Mouse (Mus musculus) forebrain, embryonic 14.5 days (tissue): ENCODE data around the gene Rad51b. TPM values are rescaled to one million over a fixed set of nuclear protein-coding genes. Genes with fewer than 3 reads are reported as not detected.

ENCODE experiments used
- ATAC-seq: fragments of 200-750 bp; cut with Nextera tagmentation; 2 replicates; pipeline ENCODE4 v1.8.0; 2017; ENCODE audit warnings: mild to moderate bottlenecking, moderate library complexity
- DNase-seq: peaks from one replicate; pipeline ENCODE4 v3.0.0-alpha.2; 2015; ENCODE audit warnings: low spot score
- H3K27ac ChIP-seq: fragments of 300-500 bp; sonication (generic); 2 replicates; pipeline ENCODE4 v1.5.1; 2014; ENCODE audit warnings: low read depth, mild to moderate bottlenecking, control low read depth, low read length, moderate library complexity
- H3K27me3 ChIP-seq: fragments of 300-500 bp; sonication (generic); replicated peaks from 2 replicates; pipeline ENCODE4 v1.6.1; 2014; ENCODE audit warnings: low read length, control low read depth, mixed read lengths; ENCODE audit not compliant: control insufficient read depth, insufficient read depth
- H3K36me3 ChIP-seq: fragments of 300-500 bp; sonication (generic); 2 replicates; pipeline ENCODE4 v1.6.1; 2014; ENCODE audit warnings: low read length, control low read depth; ENCODE audit not compliant: control insufficient read depth, insufficient read depth
- H3K4me1 ChIP-seq: fragments of 300-500 bp; sonication (generic); 2 replicates; pipeline ENCODE4 v1.6.1; 2014; ENCODE audit warnings: antibody characterized with exemption, low read length, control low read depth; ENCODE audit not compliant: control insufficient read depth, insufficient read depth
- H3K4me2 ChIP-seq: fragments of 300-500 bp; sonication (generic); 2 replicates; pipeline ENCODE4 v1.6.1; 2014; ENCODE audit warnings: mild to moderate bottlenecking, control low read depth, low read length
- H3K4me3 ChIP-seq: fragments of 300-500 bp; sonication (generic); 2 replicates; pipeline ENCODE4 v1.5.1; 2014; ENCODE audit warnings: low read depth, low read length, control low read depth
- H3K9ac ChIP-seq: fragments of 300-500 bp; sonication (generic); 2 replicates; pipeline ENCODE4 v1.6.1; 2014; ENCODE audit warnings: mild to moderate bottlenecking, low read length, control low read depth, moderate library complexity
- H3K9me3 ChIP-seq: fragments of 300-500 bp; sonication (generic); replicated peaks from 2 replicates; pipeline ENCODE4 v1.6.1; 2016; ENCODE audit warnings: low read length, control low read depth, mixed read lengths; ENCODE audit not compliant: control insufficient read depth
- WGBS: fragments of 180-500 bp; shearing (Covaris S2); extraction: QIAGEN DNeasy Blood & Tissue Kit; methylation state at CpG from one replicate; pipeline ENCODE4 v1.1.7; 2014; 5-methylcytosine and 5-hydroxymethylcytosine counted together
- polyA plus RNA-seq: library from polyadenylated mRNA; unstranded; fragments of >200 nt; fragmentation: Nextera tagmentation; extraction: Ambion mirVana; gene quantifications from 2 replicates; pipeline ENCODE4 v1.2.1, GENCODE M21; 2014

Gene Rad51b
- polyA plus RNA-seq, 1 experiment from 2014 or later, result 3.5 TPM

GRCm38 (mm10) chr12:79292874-79293273 is 4.2 kb upstream of the Rad51b start:
- Histone ChIP-seq H3K9me3 (no peaks in the 10 kb centered on the region), H3K9ac (no peak overlapping the region), H3K4me3 (no peak overlapping the region), H3K27me3 (no peaks in the 10 kb centered on the region), H3K36me3 (peaks cover 20% of the 10 kb centered on the region), H3K27ac (no peak overlapping the region), H3K4me2 (no peak overlapping the region), H3K4me1 (peaks cover 4% of the 10 kb centered on the region)
- DNase-seq, result no peak
- no peak for ATAC-seq
- WGBS, result 85% methylated on average over 6 of the region's 6 CpGs

GRCm38 (mm10) chr12:79296126-79296816 is 811 bp upstream of the Rad51b start, which contains the start of gene Zfyve26:
Zfyve26 (minus strand) TSS chr12:79296304.
- no peaks in the 10 kb centered on the region for H3K27me3 ChIP-seq
- H3K36me3 ChIP-seq, result peaks cover 8% of the 10 kb centered on the region; the same call in 1 of the 2 replicates
- under 1% methylated on average over 29 of the region's 29 CpGs for WGBS
- peak within 1 kb of the TSS; percentile 72 for H3K9ac ChIP-seq
- H3K4me2 ChIP-seq, result peak within 1 kb of the TSS; percentile 84
- H3K4me3 ChIP-seq, result peak within 1 kb of the TSS; percentile 61
- peak; percentile 98 for ATAC-seq
- H3K27ac ChIP-seq, result peak within 1 kb of the TSS; percentile 40; the same call in 1 of the 2 replicates
- H3K9me3 ChIP-seq, result no peaks in the 10 kb centered on the region
- peaks cover 4% of the 10 kb centered on the region for H3K4me1 ChIP-seq
- peak; percentile 99 for DNase-seq

GRCm38 (mm10) chr12:79297884-79298636 is 978 bp downstream of the Rad51b start:
- H3K27me3 ChIP-seq, result no peaks in the 10 kb centered on the region
- peaks cover 4% of the 10 kb centered on the region; the same call in 1 of the 2 replicates for H3K36me3 ChIP-seq
- WGBS, result 14% methylated on average over 15 of the region's 15 CpGs
- H3K4me3 ChIP-seq, result peak overlapping the region; percentile 61
- peak overlapping the region; percentile 50 for H3K9ac ChIP-seq
- ATAC-seq, result no peak
- no peak for DNase-seq
- H3K9me3 ChIP-seq, result no peaks in the 10 kb centered on the region
- H3K4me2 ChIP-seq, result peak overlapping the region; percentile 84
- H3K27ac ChIP-seq, result no peak overlapping the region
- peaks cover 4% of the 10 kb centered on the region for H3K4me1 ChIP-seq

- no peak overlapping the region for H3K27ac ChIP-seq
- WGBS, result 86% methylated on average over 9 of the region's 9 CpGs
- ATAC-seq (no peak), DNase-seq (peak; percentile 7)
- no peaks in the 10 kb centered on the region for H3K36me3 ChIP-seq
- no peak overlapping the region for H3K4me3 ChIP-seq
- no peak overlapping the region for H3K4me2 ChIP-seq
- H3K9ac ChIP-seq, result no peak overlapping the region
- H3K4me1 ChIP-seq, result no peaks in the 10 kb centered on the region
- H3K27me3 ChIP-seq, result no peaks in the 10 kb centered on the region
- H3K9me3 ChIP-seq, result no peaks in the 10 kb centered on the region
Observed at GRCm38 (mm10) chr12:79301802-79302201, 4.7 kb downstream of the Rad51b start.

GRCm38 (mm10) chr12:79305131-79305530 is 8.0 kb downstream of the Rad51b start:
- Histone ChIP-seq H3K27ac (no peak overlapping the region), H3K4me3 (no peak overlapping the region), H3K4me1 (no peaks in the 10 kb centered on the region), H3K27me3 (no peaks in the 10 kb centered on the region), H3K9me3 (no peaks in the 10 kb centered on the region), H3K9ac (no peak overlapping the region), H3K36me3 (no peaks in the 10 kb centered on the region), H3K4me2 (no peak overlapping the region)
- no peak for ATAC-seq
- whole genome bisulfite sequencing, result 67% methylated on average over 1 of the region's 1 CpGs
- peak; percentile 39 for DNase-seq

GRCm38 (mm10) chr12:79306013-79306412 is 8.9 kb downstream of the Rad51b start:
- Histone ChIP-seq H3K4me1 (no peaks in the 10 kb centered on the region), H3K27ac (no peak overlapping the region), H3K9ac (no peak overlapping the region), H3K27me3 (no peaks in the 10 kb centered on the region), H3K4me3 (no peak overlapping the region), H3K4me2 (no peak overlapping the region), H3K9me3 (no peaks in the 10 kb centered on the region), H3K36me3 (no peaks in the 10 kb centered on the region)
- no peak for DNase-seq
- 91% methylated on average over 4 of the region's 4 CpGs for WGBS
- ATAC-seq, result no peak

- Histone ChIP-seq H3K27me3 (no peaks in the 10 kb centered on the region), H3K36me3 (no peaks in the 10 kb centered on the region), H3K4me1 (no peaks in the 10 kb centered on the region), H3K4me2 (no peak overlapping the region), H3K9me3 (no peaks in the 10 kb centered on the region), H3K9ac (no peak overlapping the region), H3K4me3 (no peak overlapping the region), H3K27ac (no peak overlapping the region)
- WGBS, result 83% methylated on average over 4 of the region's 4 CpGs
- DNase-seq (no peak), ATAC-seq (no peak)
Observed at GRCm38 (mm10) chr12:79313721-79314120, 16.6 kb downstream of the Rad51b start.

- Histone ChIP-seq H3K4me3 (no peak overlapping the region), H3K4me1 (no peaks in the 10 kb centered on the region), H3K9me3 (no peaks in the 10 kb centered on the region), H3K36me3 (no peaks in the 10 kb centered on the region), H3K9ac (no peak overlapping the region), H3K27me3 (no peaks in the 10 kb centered on the region), H3K4me2 (no peak overlapping the region), H3K27ac (no peak overlapping the region)
- no peak for DNase-seq
- WGBS, result 93% methylated on average over 5 of the region's 5 CpGs
- no peak for ATAC-seq
Observed at GRCm38 (mm10) chr12:79317339-79317738, 20.3 kb downstream of the Rad51b start.

GRCm38 (mm10) chr12:79320895-79321294 is 23.8 kb downstream of the Rad51b start:
- H3K27me3 ChIP-seq, result no peaks in the 10 kb centered on the region
- H3K36me3 ChIP-seq, result no peaks in the 10 kb centered on the region
- H3K9ac ChIP-seq, result no peak overlapping the region
- H3K27ac ChIP-seq, result no peak overlapping the region
- H3K9me3 ChIP-seq, result no peaks in the 10 kb centered on the region
- no peak for DNase-seq
- H3K4me3 ChIP-seq, result no peak overlapping the region
- no peaks in the 10 kb centered on the region for H3K4me1 ChIP-seq
- ATAC-seq, result no peak
- no peak overlapping the region for H3K4me2 ChIP-seq
- WGBS, result 91% methylated on average over 5 of the region's 5 CpGs
